Mouse (Mus musculus) embryonic fibroblast, embryonic 13.5 days (primary cell): Measurements from ENCODE around the gene Spata48. TPM values are rescaled to one million over a fixed set of nuclear protein-coding genes. Genes with fewer than 3 reads are reported as not detected.

ENCODE experiments used
- H3K27ac ChIP-seq: 2 replicates; pipeline ENCODE4 v1.5.1; 2012; ENCODE audit warnings: low read length, control low read depth, inconsistent platforms; ENCODE audit not compliant: insufficient read depth
- H3K4me1 ChIP-seq: 2 replicates; pipeline ENCODE4 v1.6.1; 2011; ENCODE audit warnings: low read length; ENCODE audit not compliant: control insufficient read depth, insufficient read depth
- H3K4me3 ChIP-seq: 2 replicates; pipeline ENCODE4 v1.5.1; 2011; ENCODE audit warnings: mild to moderate bottlenecking, control low read depth, low read length; ENCODE audit not compliant: insufficient read depth
- CTCF ChIP-seq: IDR thresholded peaks from 2 replicates; pipeline ENCODE4 v1.5.1; 2011; ENCODE audit warnings: mild to moderate bottlenecking, control low read depth, low read length, moderate library complexity, borderline replicate concordance; ENCODE audit not compliant: insufficient read depth
- POLR2A ChIP-seq: IDR thresholded peaks from 2 replicates; pipeline ENCODE4 v1.6.1; 2011; ENCODE audit warnings: low read depth, mild to moderate bottlenecking, control low read depth, low read length, moderate library complexity
- polyA plus RNA-seq: library from polyadenylated mRNA; stranded (reverse); fragments of >200 nt; gene quantifications from 2 replicates; pipeline ENCODE4 v1.2.4, GENCODE M21; 2011; ENCODE audit warnings: low read depth; ENCODE audit not compliant: missing spikeins, insufficient read length

Gene Spata48
- polyA plus RNA-seq, 1 experiment = not detected

GRCm38 (mm10) chr11:11559099-11559686 lies 97.3 kb downstream of the Spata48 start:
- Histone ChIP-seq H3K27ac (no peak overlapping the region), H3K4me3 (no peak overlapping the region), H3K4me1 (no peaks in the 10 kb centered on the region)
- no peak for TF ChIP-seq CTCF
- TF ChIP-seq POLR2A = no peak

- Histone ChIP-seq H3K4me1 (no peaks in the 10 kb centered on the region), H3K4me3 (no peak overlapping the region), H3K27ac (no peak overlapping the region)
- TF ChIP-seq POLR2A = no peak
- TF ChIP-seq CTCF = no peak
Observed at GRCm38 (mm10) chr11:11561118-11561517, 99.2 kb downstream of the Spata48 start.

- Histone ChIP-seq H3K4me1 (no peaks in the 10 kb centered on the region), H3K27ac (no peak overlapping the region), H3K4me3 (no peak overlapping the region)
- TF ChIP-seq POLR2A (no peak), CTCF (no peak)
Observed at GRCm38 (mm10) chr11:11564266-11565044, 102.6 kb downstream of the Spata48 start.

Other genes starting within 250 kb of the Spata48 start
- gene Zpbp, start 314 bp downstream of the Spata48 start, polyA plus RNA-seq = 0.12 and 0.28 TPM in 2 replicates
- 0.70 TPM in 1 of 2 replicates, not detected in the other for gene 4930512M02Rik, start 165.7 kb downstream of the Spata48 start, polyA plus RNA-seq
- gene Ikzf1, start 222.9 kb downstream of the Spata48 start, polyA plus RNA-seq = 0.10 and 0.21 TPM in 2 replicates